Mouse (Mus musculus) spleen, embryonic (tissue): ENCODE results near the gene Rprd2.
"Not testable (repeated sequence)": the region's sequence is repeated elsewhere in the genome, so short reads cannot be mapped to it uniquely, and the experiment has no call there.

Experiments
- CTCF ChIA-PET: fragments of 350-600 bp; sonication (Branson Sonifier 250); formaldehyde crosslinking; loops from one replicate; lab custom pipeline; 2022; lab: Charles Lee

Rprd2 gene

GRCm38 (mm10) chr3:95819351-95819985, 805 bp upstream of the Rprd2 start:
- CTCF ChIA-PET, result interaction anchor here (0.5 kb wide), 1 partner anchor 45 kb away, joined by 3 read pairs; no protein-coding TSS in a partner anchor

GRCm38 (mm10) chr3:95818026-95818511, 594 bp downstream of the Rprd2 start:
- CTCF ChIA-PET, result interaction anchor here (0.5 kb wide), 1 partner anchor 342 kb away, joined by 5 read pairs; no protein-coding TSS in a partner anchor

- CTCF ChIA-PET, result no interaction called here
Measured at GRCm38 (mm10) chr3:95816681-95817080, 2.0 kb downstream of the Rprd2 start.

- CTCF ChIA-PET, result no interaction called here
Measured at GRCm38 (mm10) chr3:95808384-95808783, 10.3 kb downstream of the Rprd2 start.

- CTCF ChIA-PET, result not testable (repeated sequence)
Measured at GRCm38 (mm10) chr3:95807630-95808029, 11.0 kb downstream of the Rprd2 start.

- CTCF ChIA-PET, result interaction anchor here (0.6 kb wide), 1 partner anchor 13 kb away, joined by 3 read pairs; no protein-coding TSS in a partner anchor
Measured at GRCm38 (mm10) chr3:95806677-95807076, 12.0 kb downstream of the Rprd2 start.

- CTCF ChIA-PET, result interaction anchor here (0.6 kb wide), 4 partner anchors 38 to 271 kb away, joined by 3 to 10 read pairs (median 6); no protein-coding TSS in a partner anchor
Measured at GRCm38 (mm10) chr3:95803851-95804250, 14.8 kb downstream of the Rprd2 start.

GRCm38 (mm10) chr3:95798756-95799155, 19.9 kb downstream of the Rprd2 start:
- CTCF ChIA-PET, result no interaction called here

GRCm38 (mm10) chr3:95794299-95794698, 24.4 kb downstream of the Rprd2 start:
- CTCF ChIA-PET, result interaction anchor here (0.7 kb wide), 1 partner anchor 12 kb away, joined by 3 read pairs; no protein-coding TSS in a partner anchor

GRCm38 (mm10) chr3:95793662-95794061, 25.0 kb downstream of the Rprd2 start:
- CTCF ChIA-PET, result interaction anchor here (0.7 kb wide), 1 partner anchor 13 kb away, joined by 3 read pairs; no protein-coding TSS in a partner anchor

- CTCF ChIA-PET, result no interaction called here
Measured at GRCm38 (mm10) chr3:95785501-95785900, 33.2 kb downstream of the Rprd2 start.

GRCm38 (mm10) chr3:95771985-95772384, 46.7 kb downstream of the Rprd2 start:
- CTCF ChIA-PET, result no interaction called here

GRCm38 (mm10) chr3:95765534-95765933, 53.1 kb downstream of the Rprd2 start:
- CTCF ChIA-PET, result interaction anchor here (0.7 kb wide), 1 partner anchor 38 kb away, joined by 3 read pairs; no protein-coding TSS in a partner anchor

GRCm38 (mm10) chr3:95763811-95764210, 54.9 kb downstream of the Rprd2 start:
- CTCF ChIA-PET, result interaction anchor here (0.5 to 0.6 kb wide), 2 partner anchors 33 to 873 kb away, joined by 5 to 6 read pairs; no protein-coding TSS in a partner anchor

GRCm38 (mm10) chr3:95762961-95763360, 55.7 kb downstream of the Rprd2 start:
- CTCF ChIA-PET, result interaction anchor here (0.6 kb wide), 1 partner anchor 34 kb away, joined by 5 read pairs; no protein-coding TSS in a partner anchor

GRCm38 (mm10) chr3:95761771-95762170, 56.9 kb downstream of the Rprd2 start:
- CTCF ChIA-PET, result no interaction called here

GRCm38 (mm10) chr3:95760656-95761055, 58.0 kb downstream of the Rprd2 start:
- CTCF ChIA-PET, result interaction anchor here (0.6 kb wide), 1 partner anchor 560 kb away, joined by 6 read pairs; no protein-coding TSS in a partner anchor

- CTCF ChIA-PET, result no interaction called here
Measured at GRCm38 (mm10) chr3:95760106-95760505, 58.6 kb downstream of the Rprd2 start, which contains the start of gene Tars2. Gene Tars2, minus strand, starts transcription at chr3:95760206.

- CTCF ChIA-PET, result no interaction called here
Measured at GRCm38 (mm10) chr3:95758467-95759218, 60.0 kb downstream of the Rprd2 start.

GRCm38 (mm10) chr3:95756808-95757207, 61.9 kb downstream of the Rprd2 start:
- CTCF ChIA-PET, result no interaction called here

- CTCF ChIA-PET, result interaction anchor here (0.6 kb wide), 1 partner anchor 306 kb away, joined by 3 read pairs; no protein-coding TSS in a partner anchor
Measured at GRCm38 (mm10) chr3:95754345-95755206, 64.1 kb downstream of the Rprd2 start.
